Comparison of ENCODE assay signal across 13 mouse cellular contexts in genomic region chrX:103674674-103675073, GRCm38 (mm10). TPM values are rescaled to one million over a fixed set of nuclear protein-coding genes. Genes with fewer than 3 reads are reported as not detected.
DNase-seq lines count a peak whose midpoint lies in the region; ATAC-seq and TF ChIP-seq lines count a peak whose summit lies in the region.
"Had no signal": no experiment of that assay in that cellular context is flagged by ENCODE, and none has a peak within 500 bp of the region (broad histone marks: within the 10 kb centered on the region; RNA-seq: fewer than 3 reads in every experiment).

No protein-coding gene starts in this region.

- DNase-seq in heart, postnatal 4 days: peak; percentile 12
- peak; percentile 27 for DNase-seq in lung, postnatal 25 days (ENCODE audit: low spot score)
- no peak for DNase-seq in lung, adult 2 months
- peak; percentile 29 for DNase-seq in brain, adult 2 months (ENCODE audit: low read depth, low spot score)
- peak; percentile 28 for DNase-seq in stomach, postnatal 0 days (ENCODE audit: low spot score)
- DNase-seq in left cerebral cortex, adult 18-20 months (ENCODE audit: low spot score in 2 of 2): no peak
- DNase-seq in testis, postnatal 14 days (ENCODE audit: low spot score): no peak
- DNase-seq: thymus, postnatal 4 days had no signal

- H3K9ac ChIP-seq in heart, embryonic 11.5 days (ENCODE audit: low read depth, low read length): no peak overlapping the region
- no peak overlapping the region for H3K9ac ChIP-seq in stomach, postnatal 0 days (ENCODE audit: low read length)
- H3K9ac ChIP-seq: embryonic facial prominence, embryonic 15.5 days; lung, embryonic 15.5 days had no signal

- no peak overlapping the region for H3K27ac ChIP-seq in heart, embryonic 11.5 days (ENCODE audit: low read depth, low read length)
- no peak overlapping the region for H3K27ac ChIP-seq in stomach, postnatal 0 days (replicated peaks)
- H3K27ac ChIP-seq: embryonic facial prominence, embryonic 15.5 days; lung, embryonic 15.5 days had no signal

- no peaks in the 10 kb centered on the region for H3K9me3 ChIP-seq in heart, embryonic 11.5 days (replicated peaks; ENCODE audit: control insufficient read depth, low read length)
- no peaks in the 10 kb centered on the region for H3K9me3 ChIP-seq in stomach, postnatal 0 days (ENCODE audit: control insufficient read depth, low read length)
- H3K9me3 ChIP-seq: embryonic facial prominence, embryonic 15.5 days; lung, embryonic 15.5 days had no signal

- H3K4me1 ChIP-seq in heart, embryonic 11.5 days (ENCODE audit: control insufficient read depth, insufficient read depth, low read length): no peaks in the 10 kb centered on the region
- no peaks in the 10 kb centered on the region for H3K4me1 ChIP-seq in lung, adult 2 months (ENCODE audit: control insufficient read depth, insufficient read depth, low read length)
- H3K4me1 ChIP-seq in stomach, postnatal 0 days (replicated peaks; ENCODE audit: control insufficient read depth, insufficient read depth): no peaks in the 10 kb centered on the region
- H3K4me1 ChIP-seq: embryonic facial prominence, embryonic 15.5 days; lung, embryonic 15.5 days had no signal

- H3K36me3 ChIP-seq in heart, embryonic 11.5 days (ENCODE audit: control insufficient read depth, insufficient read depth, low read length): no peaks in the 10 kb centered on the region
- no peaks in the 10 kb centered on the region for H3K36me3 ChIP-seq in stomach, postnatal 0 days (ENCODE audit: control insufficient read depth, insufficient read depth, low read length)
- H3K36me3 ChIP-seq: embryonic facial prominence, embryonic 15.5 days; lung, embryonic 15.5 days had no signal

- no peak overlapping the region for H3K4me2 ChIP-seq in heart, embryonic 11.5 days
- no peak overlapping the region for H3K4me2 ChIP-seq in stomach, postnatal 0 days (replicated peaks; ENCODE audit: low read depth)
- H3K4me2 ChIP-seq: embryonic facial prominence, embryonic 15.5 days; lung, embryonic 15.5 days had no signal

- 24% methylated on average over 2 of the region's 2 CpGs for WGBS in heart, embryonic 11.5 days (ENCODE audit: insufficient replicate concordance)
- 17% methylated on average over 2 of the region's 2 CpGs for WGBS in lung, adult 2 months
- WGBS in stomach, postnatal 0 days: 18% methylated on average over 2 of the region's 2 CpGs

- no peak for TF ChIP-seq POLR2A in lung, adult 2 months (IDR thresholded peaks at IDR 0.05; ENCODE audit: borderline replicate concordance, extremely low read depth, low read depth, low read length)

- no peak overlapping the region for H3K4me3 ChIP-seq in heart, embryonic 11.5 days (ENCODE audit: low read depth, low read length)
- no peak overlapping the region for H3K4me3 ChIP-seq in lung, adult 2 months (replicated peaks; ENCODE audit: extremely low read depth, low read depth, low read length)
- no peak overlapping the region for H3K4me3 ChIP-seq in stomach, postnatal 0 days (ENCODE audit: low read depth, low read length)
- H3K4me3 ChIP-seq: embryonic facial prominence, embryonic 15.5 days; lung, embryonic 15.5 days had no signal

- peaks cover 13% of the 10 kb centered on the region for H3K27me3 ChIP-seq in heart, embryonic 11.5 days (ENCODE audit: control insufficient read depth, insufficient read depth, low read length)
- no peaks in the 10 kb centered on the region for H3K27me3 ChIP-seq in stomach, postnatal 0 days (ENCODE audit: control insufficient read depth, insufficient read depth, low read length)
- H3K27me3 ChIP-seq: embryonic facial prominence, embryonic 15.5 days had no signal

- no peak for TF ChIP-seq CTCF in lung, adult 2 months (IDR thresholded peaks at IDR 0.05; ENCODE audit: insufficient read depth, low read length)
- peak; percentile 70 for TF ChIP-seq CTCF in stomach, postnatal 0 days (IDR thresholded peaks at IDR 0.05; ENCODE audit: low read depth)

- ATAC-seq in heart, embryonic 11.5 days (replicated peaks; ENCODE audit: insufficient number of reproducible peaks, low FRiP score, low TSS enrichment): no peak
- ATAC-seq in stomach, postnatal 0 days (ENCODE audit: low FRiP score, low TSS enrichment): peak; percentile 72

- TF ChIP-seq EP300 in stomach, postnatal 0 days (optimal IDR thresholded peaks at IDR 0.05): no peak

RNA-seq across cellular contexts. Expression of gene Zcchc13, which starts 44.3 kb away (rescaled TPM):
- total RNA-seq in heart, postnatal 4 days (2021): not detected
- polyA plus RNA-seq in heart, embryonic 11.5 days (2014; fragmentation: Nextera tagmentation; extraction: Ambion mirVana): not detected in 2 replicates
- polyA plus RNA-seq in lung, adult 2 months (2012; rRNA removed): not detected in 2 replicates
- polyA plus RNA-seq in stomach, postnatal 0 days (2015; fragmentation: Nextera tagmentation; extraction: Ambion mirVana): not detected in 2 replicates
- total RNA-seq in left cerebral cortex, adult 18-20 months (2021): not detected
- total RNA-seq: layer of hippocampus, postnatal 14 days had no signal
- polyA plus RNA-seq: embryonic facial prominence, embryonic 15.5 days; hindbrain, embryonic 11.5 days; lung, embryonic 15.5 days had no signal

Comparison
In these comparisons a context has a peak if more than half of its experiments do, and no peak if none do; other contexts are left out.
1. DNase-seq: peak in heart, postnatal 4 days (single experiment), lung, postnatal 25 days (single experiment), brain, adult 2 months (single experiment) and stomach, postnatal 0 days (single experiment); none in lung, adult 2 months (single experiment), left cerebral cortex, adult 18-20 months (0 of 2) and testis, postnatal 14 days (single experiment).